Comparison of ENCODE assay signal across 1 mouse cellular context in genomic region chr12:21130274-21130823, GRCm38 (mm10).
A peak's percentile ranks its signal among the peaks of the same experiment; 100 is the strongest.
TF ChIP-seq lines count a peak whose summit lies in the region.

No protein-coding gene starts in this region.

TF ChIP-seq in MEL, 35 proteins besides CTCF, POLR2A, EP300 and RAD21:
- no peak for TF ChIP-seq E2F4 (IDR thresholded peaks at IDR 0.05; ENCODE audit: borderline replicate concordance, low read depth, low read length)
- TF ChIP-seq ETS1 (IDR thresholded peaks at IDR 0.05; ENCODE audit: low read depth, low read length) = no peak
- TF ChIP-seq ZMIZ1 (IDR thresholded peaks at IDR 0.05; ENCODE audit: low read depth, low read length) = no peak
- TF ChIP-seq SIN3A (IDR thresholded peaks at IDR 0.05; ENCODE audit: low read length) = no peak
- TF ChIP-seq TAL1 (IDR thresholded peaks at IDR 0.05; ENCODE audit: low read length) = peak; percentile 62
- no peak for TF ChIP-seq MAZ (IDR thresholded peaks at IDR 0.05; ENCODE audit: low read depth, low read length)
- TF ChIP-seq TBP (IDR thresholded peaks at IDR 0.05; ENCODE audit: low read depth, low read length) = no peak
- no peak for TF ChIP-seq CHD2 (IDR thresholded peaks at IDR 0.05; ENCODE audit: low read length)
